Mouse (Mus musculus): ENCODE results near the gene Rab31.
"Not testable (repeated sequence)": the region's sequence is repeated elsewhere in the genome, so short reads cannot be mapped to it uniquely, and the experiment has no call there.

The Rab31 gene

GRCm38 (mm10) chr17:65628823-65629532 lies 143.6 kb downstream of the Rab31 start:
- in situ Hi-C loops (cut with MboI, MseI) = not testable (repeated sequence)

- in situ Hi-C loops (cut with MboI, MseI) = no loop called here
Observed at GRCm38 (mm10) chr17:65626301-65626700, 146.3 kb downstream of the Rab31 start.

GRCm38 (mm10) chr17:65625563-65625962 lies 147.0 kb downstream of the Rab31 start:
- in situ Hi-C loops (cut with MboI, MseI) = no loop called here

DNA sequence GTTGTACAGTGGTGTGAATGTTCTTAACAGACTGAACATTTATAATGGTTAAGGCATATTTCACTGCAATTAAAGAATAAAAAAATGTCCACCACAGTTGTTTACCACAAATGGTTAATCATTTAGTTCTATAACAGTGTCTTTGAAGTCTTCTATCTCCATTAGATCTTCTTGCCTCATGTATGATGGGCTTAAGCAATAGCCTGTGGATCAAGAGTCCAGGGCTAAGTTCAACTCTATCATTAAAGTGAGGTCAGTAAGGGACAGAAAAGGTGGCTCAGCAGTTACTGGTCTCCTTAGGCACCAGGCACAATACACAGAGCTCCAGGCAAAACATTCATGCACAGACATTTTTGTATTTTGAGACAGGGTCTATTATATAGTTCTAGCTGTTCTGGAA lies 149.4 kb downstream of the Rab31 start:
- in situ Hi-C loops (cut with MboI, MseI) = loop anchor here in 1 of 2 experiments (25.0 kb wide), 1 partner anchor 489 kb away; the partner anchor contains the start of genes Ddx11, Ndufv2 and Washc1

GRCm38 (mm10) chr17:65618431-65618830 lies 154.1 kb downstream of the Rab31 start:
- in situ Hi-C loops (cut with MboI, MseI) = loop anchor here (10.0 to 25.0 kb wide), 3 partner anchors 456 to 1014 kb away; partner anchors contain the start of genes Ankrd12 (in 1 of the 2), Ddx11 (in 1 of the 2), Man2a1 (in 1 of the 2) and Ndufv2 (in 1 of the 2)

DNA sequence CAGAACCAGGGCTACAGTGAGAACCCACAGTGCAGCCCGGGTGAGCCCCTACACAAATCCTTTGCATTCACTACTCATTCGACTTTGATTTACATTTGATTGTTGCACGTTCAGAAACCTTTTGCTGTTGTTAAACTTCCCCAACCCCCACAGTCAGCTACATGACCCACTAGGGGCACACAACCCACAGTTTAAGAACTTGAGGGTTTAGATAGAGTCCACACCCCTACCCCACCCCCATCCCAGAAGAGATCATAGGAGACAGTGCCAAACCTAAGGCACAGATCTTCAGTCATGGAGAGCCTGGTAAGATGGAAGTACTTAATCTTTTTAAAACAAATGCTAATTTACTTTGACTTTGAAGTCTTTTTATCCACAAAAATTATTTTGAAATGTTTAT lies 156.9 kb downstream of the Rab31 start:
- in situ Hi-C loops (cut with MboI, MseI) = loop anchor here (10.0 to 25.0 kb wide), 3 partner anchors 459 to 1011 kb away; partner anchors contain the start of genes Ankrd12 (in 1 of the 2), Ddx11 (in 1 of the 2), Man2a1 (in 1 of the 2) and Ndufv2 (in 1 of the 2)

GRCm38 (mm10) chr17:65614431-65614830 lies 158.1 kb downstream of the Rab31 start:
- in situ Hi-C loops (cut with MboI, MseI) = loop anchor here (10.0 to 25.0 kb wide), 3 partner anchors 460 to 1010 kb away; partner anchors contain the start of genes Ankrd12 (in 1 of the 2), Ddx11 (in 1 of the 2), Man2a1 (in 1 of the 2) and Ndufv2 (in 1 of the 2)

DNA sequence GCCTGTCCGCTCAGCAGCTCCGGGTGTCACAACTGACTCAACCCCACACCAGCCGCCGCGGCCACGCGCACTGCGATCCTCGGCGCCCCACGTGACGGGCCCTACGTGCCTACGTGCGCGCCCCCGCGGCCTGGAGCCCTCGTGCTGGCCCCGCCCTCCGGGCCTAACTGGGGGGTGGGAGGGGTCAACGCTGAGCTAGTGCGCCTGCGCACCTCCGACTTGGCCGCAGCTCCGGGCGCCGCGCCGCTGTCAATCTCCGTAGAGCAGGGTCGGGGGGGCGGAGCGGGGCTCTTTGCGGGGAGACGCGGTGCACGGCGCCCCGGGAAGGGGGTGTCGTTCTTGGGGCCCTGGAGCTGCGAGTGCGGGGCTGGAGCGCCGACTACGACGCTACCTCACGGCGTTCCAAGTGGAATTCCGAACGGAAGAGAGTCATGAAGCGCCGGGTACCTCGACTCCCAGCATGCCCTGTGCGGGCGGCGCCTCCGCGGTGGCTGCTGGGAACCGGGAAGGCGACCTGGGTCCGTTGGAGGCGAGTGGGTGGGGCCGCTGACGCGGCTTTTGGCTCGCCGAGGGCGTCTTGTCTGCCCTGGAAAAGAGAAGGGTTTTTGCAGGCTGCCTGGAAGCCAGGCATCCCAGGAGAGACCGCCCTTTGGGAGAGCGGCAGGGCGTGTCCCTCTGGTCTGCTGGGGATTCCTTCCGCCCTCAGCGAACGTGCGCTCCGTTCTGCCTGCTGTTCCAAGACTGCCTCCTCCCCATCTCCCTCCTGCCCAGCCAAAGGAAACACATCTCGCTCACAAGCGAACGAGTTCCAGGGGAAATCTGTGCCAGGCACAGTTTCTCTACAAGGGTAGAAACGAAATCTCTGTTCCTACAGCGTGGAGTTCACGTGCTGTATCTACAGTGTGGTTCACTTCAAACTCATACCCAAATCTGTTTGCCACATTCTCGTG lies 158.8 kb downstream of the Rab31 start, which contains the start of gene Vapa:
Gene Vapa, minus strand, starts transcription at position 93 of the 950 bp plus-strand sequence.
- in situ Hi-C loops (cut with MboI, MseI) = loop anchor here (10.0 to 25.0 kb wide), 3 partner anchors 461 to 1009 kb away; partner anchors contain the start of genes Ankrd12 (in 1 of the 2), Ddx11 (in 1 of the 2), Man2a1 (in 1 of the 2) and Ndufv2 (in 1 of the 2)

- in situ Hi-C loops (cut with MboI, MseI) = loop anchor here (10.0 to 25.0 kb wide), 3 partner anchors 462 to 1008 kb away; partner anchors contain the start of genes Ankrd12 (in 1 of the 2), Ddx11 (in 1 of the 2), Man2a1 (in 1 of the 2) and Ndufv2 (in 1 of the 2)
Observed at GRCm38 (mm10) chr17:65613142-65613462, 159.4 kb downstream of the Rab31 start.

DNA sequence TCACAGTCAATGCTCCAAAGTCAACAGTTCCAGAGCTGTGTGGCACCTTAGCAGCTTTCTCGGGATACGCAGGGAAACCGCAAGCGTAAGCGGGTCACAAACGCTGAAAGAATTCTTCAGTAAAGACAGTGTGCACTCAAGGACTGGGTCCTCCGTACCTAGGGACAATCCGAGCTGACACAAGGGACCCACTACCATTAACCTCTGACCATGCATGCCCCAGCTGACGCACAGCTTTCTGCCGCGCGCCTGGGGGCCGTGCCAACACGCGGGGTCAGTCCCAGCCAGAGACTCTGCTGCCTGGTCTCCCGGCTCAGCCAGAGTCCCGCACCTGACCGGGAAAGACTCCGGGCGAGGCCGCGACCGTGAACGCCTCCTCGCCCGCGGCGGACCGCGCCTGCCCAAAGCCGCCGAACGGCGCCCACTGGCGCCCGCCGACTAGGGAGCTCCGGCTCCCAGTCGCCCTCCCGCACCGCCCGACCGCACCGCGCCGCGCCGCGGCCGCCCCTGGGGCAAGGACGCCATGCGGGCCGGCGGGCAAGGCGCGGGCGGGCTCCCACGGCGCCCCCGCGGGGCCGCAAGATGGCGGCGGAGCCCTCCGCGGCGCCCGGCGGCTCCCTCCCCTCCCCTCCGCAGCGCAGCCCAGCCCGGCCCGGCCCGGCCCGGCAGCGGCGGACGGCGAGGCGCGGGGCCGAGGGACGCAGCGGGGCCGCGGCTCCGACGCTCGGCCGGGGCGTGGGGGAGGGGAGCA lies 160.0 kb downstream of the Rab31 start:
- in situ Hi-C loops (cut with MboI, MseI) = loop anchor here (10.0 to 25.0 kb wide), 3 partner anchors 462 to 1008 kb away; partner anchors contain the start of genes Ankrd12 (in 1 of the 2), Ddx11 (in 1 of the 2), Man2a1 (in 1 of the 2) and Ndufv2 (in 1 of the 2)

DNA sequence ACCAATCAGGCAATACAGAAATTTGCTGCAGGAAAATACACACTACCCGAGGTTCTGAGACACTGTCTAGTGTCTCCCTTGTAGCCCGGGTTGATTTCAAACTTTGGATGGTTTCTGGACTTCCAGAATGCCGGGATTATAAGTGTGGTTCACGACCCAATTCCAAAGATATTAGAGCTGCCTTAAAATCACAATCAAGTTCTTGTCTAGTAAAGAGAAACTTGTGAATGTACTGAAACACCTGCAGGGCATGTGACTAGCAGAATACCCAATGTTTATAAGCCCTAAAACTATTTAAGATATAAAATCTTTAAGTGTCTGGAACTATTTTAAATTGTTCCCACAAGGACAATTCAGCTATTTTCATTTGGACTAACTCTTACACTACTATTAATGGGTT lies 160.8 kb downstream of the Rab31 start:
- in situ Hi-C loops (cut with MboI, MseI) = loop anchor here (10.0 to 25.0 kb wide), 3 partner anchors 463 to 1007 kb away; partner anchors contain the start of genes Ankrd12 (in 1 of the 2), Ddx11 (in 1 of the 2), Man2a1 (in 1 of the 2) and Ndufv2 (in 1 of the 2)

DNA sequence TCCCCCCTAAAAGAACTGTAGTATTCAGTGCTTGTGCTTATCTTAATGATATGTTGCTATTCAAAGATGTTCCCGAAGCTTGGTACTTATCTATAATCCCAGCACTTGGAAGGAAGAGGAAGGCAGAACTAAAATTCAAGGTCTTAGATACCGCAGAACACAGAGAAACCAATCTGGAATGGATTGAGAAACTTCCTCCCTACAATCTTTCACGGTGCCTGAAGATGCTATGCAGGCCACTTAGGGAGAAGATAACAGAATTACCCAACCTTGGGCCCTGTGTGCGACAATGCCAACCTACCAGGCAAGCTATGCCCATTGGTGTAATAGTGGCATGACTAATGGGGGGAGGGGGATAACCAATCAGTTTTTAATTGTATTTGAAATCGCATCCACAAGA lies 163.8 kb downstream of the Rab31 start:
- in situ Hi-C loops (cut with MboI, MseI) = loop anchor here (5.0 to 25.0 kb wide), 3 partner anchors 179 to 896 kb away; partner anchors contain the start of genes Ddx11 (in 1 of the 2), Ndufv2 (in 1 of the 2) and Washc1 (in 1 of the 2)

DNA sequence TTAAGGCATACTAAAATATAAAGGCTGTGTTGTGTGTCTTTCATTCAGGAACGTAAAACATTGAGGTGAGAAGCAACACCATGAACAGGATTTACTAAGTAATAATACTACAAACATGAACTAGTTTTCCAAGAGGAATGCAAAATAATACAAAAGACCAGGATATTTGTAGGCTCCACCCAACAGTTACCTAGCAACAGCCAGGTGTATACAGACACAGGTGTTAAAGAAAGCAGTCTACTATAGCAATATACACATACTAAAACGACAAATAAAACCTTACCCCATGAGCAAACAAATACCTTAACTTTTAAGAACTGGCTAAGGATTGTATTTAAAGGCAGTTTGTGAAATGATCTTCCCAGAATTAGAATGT lies 164.3 kb downstream of the Rab31 start:
- in situ Hi-C loops (cut with MboI, MseI) = loop anchor here (5.0 to 25.0 kb wide), 3 partner anchors 179 to 897 kb away; partner anchors contain the start of genes Ddx11 (in 1 of the 2), Ndufv2 (in 1 of the 2) and Washc1 (in 1 of the 2)

GRCm38 (mm10) chr17:65607574-65608311 lies 164.8 kb downstream of the Rab31 start:
- in situ Hi-C loops (cut with MboI, MseI) = loop anchor here (5.0 to 25.0 kb wide), 3 partner anchors 180 to 897 kb away; partner anchors contain the start of genes Ddx11 (in 1 of the 2), Ndufv2 (in 1 of the 2) and Washc1 (in 1 of the 2)

GRCm38 (mm10) chr17:65606014-65606413 lies 166.5 kb downstream of the Rab31 start:
- in situ Hi-C loops (cut with MboI, MseI) = loop anchor here (5.0 to 25.0 kb wide), 3 partner anchors 181 to 899 kb away; partner anchors contain the start of genes Ddx11 (in 1 of the 2), Ndufv2 (in 1 of the 2) and Washc1 (in 1 of the 2)

- in situ Hi-C loops (cut with MboI, MseI) = loop anchor here (5.0 to 25.0 kb wide), 3 partner anchors 182 to 900 kb away; partner anchors contain the start of genes Ddx11 (in 1 of the 2), Ndufv2 (in 1 of the 2) and Washc1 (in 1 of the 2)
Observed at GRCm38 (mm10) chr17:65604892-65605291, 167.7 kb downstream of the Rab31 start.

GRCm38 (mm10) chr17:65604315-65604714 lies 168.2 kb downstream of the Rab31 start:
- in situ Hi-C loops (cut with MboI, MseI) = loop anchor here (10.0 to 25.0 kb wide), 2 partner anchors 508 to 900 kb away; partner anchors contain the start of genes Ddx11 (in 1 of the 2), Ndufv2 (in 1 of the 2) and Washc1 (in 1 of the 2)
